Mouse (Mus musculus) fat pad, adult 2 months (tissue): ENCODE measurements around the gene Fat4.
A peak's percentile ranks its signal among the peaks of the same experiment; 100 is the strongest.

Experiments
- DNase-seq: peaks from one replicate; pipeline ENCODE4 v3.0.0-alpha.2; 2011; ENCODE audit warnings: low read depth, low spot score; ENCODE audit errors: extremely low read depth

Fat4 gene

DNA sequence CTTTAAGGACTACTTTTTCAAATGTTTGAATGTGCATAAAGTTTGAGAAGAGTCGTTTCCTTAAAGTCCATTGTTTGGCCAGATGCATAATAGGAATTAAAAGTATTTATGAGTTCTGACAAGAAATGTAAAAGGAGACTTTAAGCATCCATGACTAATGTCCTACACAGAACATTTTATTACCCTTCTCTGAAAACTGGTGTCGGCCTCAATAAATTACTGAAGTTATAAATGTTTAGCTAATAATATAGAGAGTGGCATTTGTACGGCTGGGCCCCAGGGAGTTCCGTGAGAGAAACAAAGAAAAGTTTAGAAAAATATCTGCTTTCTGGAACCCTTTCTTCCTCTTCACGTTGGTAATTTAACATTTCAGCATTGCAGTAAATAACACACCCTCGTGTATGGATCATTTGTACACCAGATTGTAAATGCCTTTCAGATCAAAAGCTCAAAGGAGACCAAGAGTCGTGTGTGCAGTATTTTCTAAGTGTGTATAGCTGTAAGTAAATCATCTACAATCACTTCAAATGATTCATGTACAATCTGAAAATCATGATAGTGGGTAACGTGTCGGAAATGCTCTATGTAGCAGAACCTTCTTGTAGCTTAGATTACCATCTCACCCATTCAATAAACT lies 69.4 kb downstream of the Fat4 start:
- no peak for DNase-seq

GRCm38 (mm10) chr3:38957186-38957585 lies 70.4 kb downstream of the Fat4 start:
- no peak for DNase-seq

DNA sequence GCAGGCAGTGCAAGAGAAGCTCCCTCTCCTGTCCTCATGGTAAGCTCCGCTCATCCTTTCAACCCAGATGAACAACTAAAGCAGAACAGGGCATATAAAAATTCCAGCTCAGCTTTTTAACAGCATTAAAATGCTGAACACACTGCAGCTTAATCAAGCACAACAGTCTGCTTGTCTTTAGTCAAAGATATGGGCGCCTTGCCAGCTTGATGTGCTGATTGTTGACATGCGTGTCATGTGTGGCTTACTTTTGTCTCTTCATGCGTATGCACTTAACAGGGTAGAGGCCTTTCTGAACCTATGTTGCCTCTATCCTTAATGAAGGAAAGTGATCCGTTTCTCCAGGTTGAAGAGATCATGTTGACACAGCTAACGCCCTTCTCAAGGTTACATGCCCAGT lies 75.6 kb downstream of the Fat4 start:
- DNase-seq = no peak

DNA sequence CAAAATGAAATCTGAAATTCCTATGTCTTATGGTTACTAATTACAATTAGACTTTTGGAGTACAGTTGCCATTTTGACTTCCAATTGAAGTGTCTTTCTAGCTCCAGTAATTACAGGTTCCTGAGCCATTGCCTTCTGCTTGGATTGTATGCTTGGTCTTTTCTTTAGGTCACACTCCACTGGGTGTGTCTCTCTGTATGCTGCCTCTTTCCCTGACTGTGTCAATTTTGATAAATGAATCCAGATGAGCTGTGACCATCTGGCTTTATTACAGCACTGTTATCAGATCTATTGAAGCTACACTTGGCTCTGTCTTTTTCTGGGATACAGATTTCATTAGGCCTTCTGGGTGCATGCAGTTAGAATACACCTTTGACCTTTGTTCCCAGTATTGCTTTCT lies 80.7 kb downstream of the Fat4 start:
- no peak for DNase-seq

GRCm38 (mm10) chr3:38986379-38986778 lies 99.6 kb downstream of the Fat4 start:
- DNase-seq = no peak

GRCm38 (mm10) chr3:38989181-38989580 lies 102.4 kb downstream of the Fat4 start:
- DNase-seq = no peak

GRCm38 (mm10) chr3:39000011-39000410 lies 113.3 kb downstream of the Fat4 start:
- DNase-seq = no peak

DNA sequence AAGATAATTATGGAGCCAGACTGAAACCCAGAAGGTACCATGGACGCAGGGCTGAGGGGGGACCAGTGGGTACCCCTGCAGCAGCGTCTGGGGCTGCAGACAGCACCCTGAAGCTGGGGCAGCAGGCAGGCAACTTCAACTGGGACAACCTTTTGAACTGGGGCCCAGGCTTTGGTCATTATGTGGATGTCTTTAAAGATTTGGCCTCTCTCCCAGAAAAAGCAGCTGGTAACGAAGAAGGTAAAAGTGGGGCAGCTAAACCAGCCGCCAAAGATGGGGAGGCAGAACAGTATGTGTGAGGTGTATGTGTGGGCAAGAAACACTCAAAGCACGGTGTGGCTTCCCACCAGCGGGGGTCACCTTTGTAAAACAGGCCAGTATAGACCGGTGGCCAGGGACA lies 123.8 kb downstream of the Fat4 start:
- no peak for DNase-seq

DNA sequence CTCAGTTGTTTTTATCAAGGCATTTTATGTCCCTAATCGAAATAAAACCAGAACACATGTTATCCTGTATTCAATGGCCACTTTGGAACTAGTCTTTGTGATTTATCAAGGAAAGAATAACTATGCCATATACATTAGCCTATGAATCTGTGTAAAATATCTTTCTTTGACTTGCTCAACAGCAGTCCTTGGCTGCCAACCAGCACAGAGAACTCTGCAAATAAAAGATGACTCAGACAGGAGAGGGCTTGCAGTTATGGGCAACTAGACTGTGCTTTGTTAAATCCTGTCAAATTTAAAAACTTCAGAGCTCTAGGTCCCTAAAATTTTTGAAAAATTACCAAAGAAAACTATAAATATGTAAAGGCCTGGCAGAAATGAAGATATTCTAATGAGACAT lies 130.9 kb downstream of the Fat4 start:
- peak; percentile 14 for DNase-seq

GRCm38 (mm10) chr3:39036113-39036512 lies 149.4 kb downstream of the Fat4 start:
- no peak for DNase-seq

DNA sequence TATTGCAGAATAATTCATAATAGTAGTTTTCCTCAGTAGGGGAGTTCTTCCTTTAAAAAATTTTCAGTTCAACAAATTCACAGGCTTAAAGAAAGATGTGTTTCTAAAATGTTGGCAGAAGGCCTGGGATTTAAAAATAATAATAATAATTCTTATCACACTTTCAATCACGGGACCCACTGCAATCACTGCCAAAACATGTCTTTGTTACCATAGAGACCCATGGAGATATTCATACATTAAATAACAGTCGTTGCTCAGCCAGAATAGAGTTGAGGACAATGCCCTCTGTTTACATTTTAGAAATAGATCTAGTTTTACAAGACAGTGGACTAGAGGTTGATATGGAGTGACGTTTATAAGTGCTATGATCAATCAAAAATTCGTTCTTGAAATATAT lies 159.7 kb downstream of the Fat4 start:
- no peak for DNase-seq

GRCm38 (mm10) chr3:39047621-39048303 lies 161.0 kb downstream of the Fat4 start:
- no peak for DNase-seq

- no peak for DNase-seq
Observed at GRCm38 (mm10) chr3:39048304-39048667, 161.5 kb downstream of the Fat4 start.

- peak; percentile 82 for DNase-seq
Observed at GRCm38 (mm10) chr3:39050130-39050529, 163.4 kb downstream of the Fat4 start.

- DNase-seq = no peak
Observed at GRCm38 (mm10) chr3:39053072-39053471, 166.3 kb downstream of the Fat4 start.
